Mouse (Mus musculus) stomach, embryonic 15.5 days (tissue): ENCODE measurements around the gene Fras1. TPM values are rescaled to one million over a fixed set of nuclear protein-coding genes. Genes with fewer than 3 reads are reported as not detected.

Experiments used
- ATAC-seq: fragments of 200-750 bp; cut with Nextera tagmentation; 2 replicates; pipeline ENCODE4 v1.8.0; 2017; ENCODE audit warnings: low read depth, moderate number of reproducible peaks, moderate TSS enrichment; ENCODE audit not compliant: insufficient read depth, low FRiP score
- H3K27ac ChIP-seq: fragments of 300-500 bp; sonication (generic); 2 replicates; pipeline ENCODE4 v1.5.1; 2015; ENCODE audit warnings: mild to moderate bottlenecking, inconsistent platforms
- H3K27me3 ChIP-seq: fragments of 300-500 bp; sonication (generic); replicated peaks from 2 replicates; pipeline ENCODE4 v1.6.1; 2015; ENCODE audit warnings: inconsistent platforms
- H3K36me3 ChIP-seq: fragments of 300-500 bp; sonication (generic); 2 replicates; pipeline ENCODE4 v1.6.1; 2015; ENCODE audit warnings: inconsistent platforms
- H3K4me1 ChIP-seq: fragments of 300-500 bp; sonication (generic); 2 replicates; pipeline ENCODE4 v1.6.1; 2015; ENCODE audit warnings: inconsistent platforms
- H3K4me2 ChIP-seq: fragments of 300-500 bp; sonication (generic); 2 replicates; pipeline ENCODE4 v1.6.1; 2015; ENCODE audit warnings: mild to moderate bottlenecking, inconsistent platforms
- H3K4me3 ChIP-seq: fragments of 300-500 bp; sonication (generic); replicated peaks from 2 replicates; pipeline ENCODE4 v1.5.1; 2015; ENCODE audit warnings: inconsistent platforms
- H3K9ac ChIP-seq: fragments of 300-500 bp; sonication (generic); 2 replicates; pipeline ENCODE4 v1.6.1; 2015; ENCODE audit warnings: inconsistent platforms
- H3K9me3 ChIP-seq: fragments of 300-500 bp; sonication (generic); 2 replicates; pipeline ENCODE4 v1.6.1; 2016; ENCODE audit warnings: inconsistent platforms
- WGBS: fragments of 180-500 bp; shearing (Covaris S2); methylation state at CpG from one replicate; pipeline ENCODE4 v1.1.7; 2015; 5-methylcytosine and 5-hydroxymethylcytosine counted together
- polyA plus RNA-seq: library from polyadenylated mRNA; unstranded; fragments of >200 nt; fragmentation: Nextera tagmentation; extraction: Ambion mirVana; gene quantifications from 2 replicates; pipeline ENCODE4 v1.2.1, GENCODE M21; 2015

The Fras1 gene
- polyA plus RNA-seq, 1 experiment from 2014 or later: 20.3 TPM

GRCm38 (mm10) chr5:96455241-96455640 lies 81.5 kb downstream of the Fras1 start:
- no peaks in the 10 kb centered on the region for H3K9me3 ChIP-seq
- H3K27ac ChIP-seq: no peak overlapping the region
- H3K4me2 ChIP-seq: no peak overlapping the region
- 58% methylated on average over 2 of the region's 2 CpGs for WGBS
- no peaks in the 10 kb centered on the region for H3K36me3 ChIP-seq
- H3K9ac ChIP-seq: no peak overlapping the region
- no peak for ATAC-seq
- no peaks in the 10 kb centered on the region for H3K27me3 ChIP-seq
- 0 out of 2 replicates have a peak, but pooled peaks cover 3% of the 10 kb centered on the region for H3K4me1 ChIP-seq
- H3K4me3 ChIP-seq: no peak overlapping the region

GRCm38 (mm10) chr5:96457436-96457958 lies 83.7 kb downstream of the Fras1 start:
- WGBS: 45% methylated on average over 4 of the region's 4 CpGs
- H3K27ac ChIP-seq: no peak overlapping the region
- no peak for ATAC-seq
- no peaks in the 10 kb centered on the region for H3K9me3 ChIP-seq
- no peak overlapping the region for H3K4me2 ChIP-seq
- H3K36me3 ChIP-seq: no peaks in the 10 kb centered on the region
- no peak overlapping the region for H3K4me3 ChIP-seq
- H3K9ac ChIP-seq: no peak overlapping the region
- 0 out of 2 replicates have a peak, but pooled peaks cover 3% of the 10 kb centered on the region for H3K4me1 ChIP-seq
- no peaks in the 10 kb centered on the region for H3K27me3 ChIP-seq

GRCm38 (mm10) chr5:96459605-96460004 lies 85.8 kb downstream of the Fras1 start:
- Histone ChIP-seq H3K27ac (no peak overlapping the region), H3K9ac (no peak overlapping the region), H3K4me1 (0 out of 2 replicates have a peak, but pooled peaks cover 1% of the 10 kb centered on the region), H3K9me3 (no peaks in the 10 kb centered on the region), H3K36me3 (no peaks in the 10 kb centered on the region), H3K4me2 (no peak overlapping the region), H3K27me3 (no peaks in the 10 kb centered on the region), H3K4me3 (no peak overlapping the region)
- 42% methylated on average over 4 of the region's 4 CpGs for WGBS
- ATAC-seq: peak; percentile 71; the same call in 1 of the 2 replicates

- Histone ChIP-seq H3K9ac (no peak overlapping the region), H3K27me3 (no peaks in the 10 kb centered on the region), H3K27ac (no peak overlapping the region), H3K36me3 (no peaks in the 10 kb centered on the region), H3K9me3 (no peaks in the 10 kb centered on the region), H3K4me3 (no peak overlapping the region), H3K4me1 (0 out of 2 replicates have a peak, but pooled peaks cover 5% of the 10 kb centered on the region), H3K4me2 (no peak overlapping the region)
- ATAC-seq: no peak
- 93% methylated on average over 2 of the region's 2 CpGs for WGBS
Observed at GRCm38 (mm10) chr5:96462197-96462596, 88.4 kb downstream of the Fras1 start.

GRCm38 (mm10) chr5:96466461-96466860 lies 92.7 kb downstream of the Fras1 start:
- no peaks in the 10 kb centered on the region for H3K27me3 ChIP-seq
- H3K9me3 ChIP-seq: no peaks in the 10 kb centered on the region
- no peak for ATAC-seq
- H3K4me1 ChIP-seq: 0 out of 2 replicates have a peak, but pooled peaks cover 5% of the 10 kb centered on the region
- H3K4me3 ChIP-seq: no peak overlapping the region
- no peak overlapping the region for H3K9ac ChIP-seq
- 20% methylated on average over 7 of the region's 7 CpGs for WGBS
- no peak overlapping the region for H3K27ac ChIP-seq
- H3K4me2 ChIP-seq: no peak overlapping the region
- no peaks in the 10 kb centered on the region for H3K36me3 ChIP-seq

- H3K4me3 ChIP-seq: no peak overlapping the region
- 35% methylated on average over 3 of the region's 3 CpGs for WGBS
- no peak overlapping the region for H3K4me2 ChIP-seq
- H3K9ac ChIP-seq: no peak overlapping the region
- H3K27ac ChIP-seq: no peak overlapping the region
- ATAC-seq: no peak
- no peaks in the 10 kb centered on the region for H3K4me1 ChIP-seq
- no peaks in the 10 kb centered on the region for H3K27me3 ChIP-seq
- H3K9me3 ChIP-seq: no peaks in the 10 kb centered on the region
- H3K36me3 ChIP-seq: no peaks in the 10 kb centered on the region
Observed at GRCm38 (mm10) chr5:96471995-96472394, 98.2 kb downstream of the Fras1 start.

- H3K36me3 ChIP-seq: no peaks in the 10 kb centered on the region
- no peaks in the 10 kb centered on the region for H3K4me1 ChIP-seq
- H3K27ac ChIP-seq: no peak overlapping the region
- ATAC-seq: no peak
- no peaks in the 10 kb centered on the region for H3K27me3 ChIP-seq
- H3K9me3 ChIP-seq: no peaks in the 10 kb centered on the region
- H3K9ac ChIP-seq: no peak overlapping the region
- 64% methylated on average over 3 of the region's 3 CpGs for WGBS
- H3K4me3 ChIP-seq: no peak overlapping the region
- H3K4me2 ChIP-seq: no peak overlapping the region
Observed at GRCm38 (mm10) chr5:96475488-96475887, 101.7 kb downstream of the Fras1 start.

- H3K4me2 ChIP-seq: no peak overlapping the region
- H3K4me3 ChIP-seq: no peak overlapping the region
- no peaks in the 10 kb centered on the region for H3K27me3 ChIP-seq
- H3K9me3 ChIP-seq: no peaks in the 10 kb centered on the region
- H3K9ac ChIP-seq: no peak overlapping the region
- H3K36me3 ChIP-seq: no peaks in the 10 kb centered on the region
- H3K4me1 ChIP-seq: no peaks in the 10 kb centered on the region
- no peak overlapping the region for H3K27ac ChIP-seq
- no peak for ATAC-seq
Observed at GRCm38 (mm10) chr5:96479003-96479402, 105.2 kb downstream of the Fras1 start.

- Histone ChIP-seq H3K9ac (no peak overlapping the region), H3K27me3 (no peaks in the 10 kb centered on the region), H3K9me3 (no peaks in the 10 kb centered on the region), H3K27ac (no peak overlapping the region), H3K36me3 (no peaks in the 10 kb centered on the region), H3K4me1 (no peaks in the 10 kb centered on the region), H3K4me3 (no peak overlapping the region), H3K4me2 (no peak overlapping the region)
- 89% methylated on average over 2 of the region's 2 CpGs for WGBS
- ATAC-seq: no peak
Observed at GRCm38 (mm10) chr5:96481159-96481558, 107.4 kb downstream of the Fras1 start.

- Histone ChIP-seq H3K9ac (no peak overlapping the region), H3K4me1 (no peaks in the 10 kb centered on the region), H3K27ac (no peak overlapping the region), H3K4me2 (no peak overlapping the region), H3K36me3 (no peaks in the 10 kb centered on the region), H3K27me3 (no peaks in the 10 kb centered on the region), H3K4me3 (no peak overlapping the region), H3K9me3 (no peaks in the 10 kb centered on the region)
- no peak for ATAC-seq
- 70% methylated on average over 4 of the region's 4 CpGs for WGBS
Observed at GRCm38 (mm10) chr5:96482054-96482453, 108.3 kb downstream of the Fras1 start.

- Histone ChIP-seq H3K36me3 (no peaks in the 10 kb centered on the region), H3K9me3 (no peaks in the 10 kb centered on the region), H3K4me2 (no peak overlapping the region), H3K27me3 (no peaks in the 10 kb centered on the region), H3K9ac (no peak overlapping the region), H3K4me1 (no peaks in the 10 kb centered on the region), H3K27ac (no peak overlapping the region), H3K4me3 (no peak overlapping the region)
- WGBS: 81% methylated on average over 1 of the region's 1 CpGs
- no peak for ATAC-seq
Observed at GRCm38 (mm10) chr5:96492497-96492896, 118.7 kb downstream of the Fras1 start.

GRCm38 (mm10) chr5:96494502-96495292 lies 120.9 kb downstream of the Fras1 start:
- no peaks in the 10 kb centered on the region for H3K36me3 ChIP-seq
- no peaks in the 10 kb centered on the region for H3K27me3 ChIP-seq
- H3K9ac ChIP-seq: no peak overlapping the region
- 89% methylated on average over 7 of the region's 7 CpGs for WGBS
- ATAC-seq: no peak
- H3K27ac ChIP-seq: no peak overlapping the region
- H3K4me2 ChIP-seq: no peak overlapping the region
- H3K9me3 ChIP-seq: no peaks in the 10 kb centered on the region
- no peaks in the 10 kb centered on the region for H3K4me1 ChIP-seq
- no peak overlapping the region for H3K4me3 ChIP-seq
